Mouse (Mus musculus) limb, embryonic 13.5 days (tissue): ENCODE measurements at regions not wholly inside any gene's neighbourhood (a gene's known extent, or its start where the extent isn't known, plus 50 kb on each side); places are given as distances from the start of the nearest gene placed in this dataset.
"Not testable (repeated sequence)": the region's sequence is repeated elsewhere in the genome, so short reads cannot be mapped to it uniquely, and the experiment has no call there.

ENCODE experiments used
- ATAC-seq: fragments of 200-750 bp; cut with Nextera tagmentation; 2 replicates; pipeline ENCODE4 v1.8.0; 2017; ENCODE audit warnings: low read depth, moderate number of reproducible peaks, moderate TSS enrichment; ENCODE audit not compliant: low FRiP score
- H3K27ac ChIP-seq: fragments of 300-500 bp; sonication (generic); 2 replicates; pipeline ENCODE4 v1.5.1; 2015; ENCODE audit warnings: inconsistent platforms, mild to moderate bottlenecking, moderate library complexity
- H3K27me3 ChIP-seq: fragments of 300-500 bp; sonication (generic); 2 replicates; pipeline ENCODE4 v1.6.1; 2015; ENCODE audit warnings: mild to moderate bottlenecking, inconsistent platforms
- H3K36me3 ChIP-seq: fragments of 300-500 bp; sonication (generic); 2 replicates; pipeline ENCODE4 v1.6.1; 2015; ENCODE audit warnings: inconsistent platforms, mild to moderate bottlenecking, moderate library complexity
- H3K4me1 ChIP-seq: fragments of 300-500 bp; sonication (generic); 2 replicates; pipeline ENCODE4 v1.6.1; 2015; ENCODE audit warnings: inconsistent platforms
- H3K4me2 ChIP-seq: fragments of 300-500 bp; sonication (generic); replicated peaks from 2 replicates; pipeline ENCODE4 v1.6.1; 2015; ENCODE audit warnings: inconsistent platforms, mild to moderate bottlenecking, moderate library complexity
- H3K4me3 ChIP-seq: fragments of 300-500 bp; sonication (generic); 2 replicates; pipeline ENCODE4 v1.5.1; 2015; ENCODE audit warnings: moderate library complexity, mild to moderate bottlenecking, inconsistent platforms
- H3K9ac ChIP-seq: fragments of 300-500 bp; sonication (generic); 2 replicates; pipeline ENCODE4 v1.6.1; 2015; ENCODE audit warnings: mild to moderate bottlenecking, inconsistent platforms
- H3K9me3 ChIP-seq: fragments of 300-500 bp; sonication (generic); 2 replicates; pipeline ENCODE4 v1.6.1; 2016; ENCODE audit warnings: inconsistent platforms
- WGBS: fragments of 180-500 bp; shearing (Covaris S2); methylation state at CpG from one replicate; pipeline ENCODE4 v1.1.7; 2015; 5-methylcytosine and 5-hydroxymethylcytosine counted together

- peaks cover 33% of the 10 kb centered on the region for H3K36me3 ChIP-seq
- H3K27me3 ChIP-seq, H3K27ac ChIP-seq, H3K4me2 ChIP-seq, ATAC-seq, H3K9ac ChIP-seq, H3K4me3 ChIP-seq, H3K4me1 ChIP-seq: not testable (repeated sequence)
- H3K9me3 ChIP-seq = peaks cover 31% of the 10 kb centered on the region
- 94% methylated on average over 4 of the region's 4 CpGs for WGBS
These were observed 68.8 kb downstream of the BC005561 start for GRCm38 (mm10) chr5:104576991-104577390.

- H3K4me2 ChIP-seq, H3K9ac ChIP-seq, H3K27me3 ChIP-seq, H3K27ac ChIP-seq, H3K4me3 ChIP-seq, ATAC-seq, H3K4me1 ChIP-seq: not testable (repeated sequence)
- H3K36me3 ChIP-seq = peaks cover 60% of the 10 kb centered on the region
- WGBS = 97% methylated on average over 3 of the region's 3 CpGs
- peaks cover 53% of the 10 kb centered on the region for H3K9me3 ChIP-seq
These were observed 74.2 kb downstream of the BC005561 start for GRCm38 (mm10) chr5:104582368-104582767.

- Histone ChIP-seq H3K27ac (no peak overlapping the region), H3K4me2 (no peak overlapping the region), H3K36me3 (no peaks in the 10 kb centered on the region; the same call in 1 of the 2 replicates), H3K9me3 (peaks cover 19% of the 10 kb centered on the region; the same call in 1 of the 2 replicates), H3K9ac (no peak overlapping the region), H3K4me3 (no peak overlapping the region), H3K4me1 (no peaks in the 10 kb centered on the region), H3K27me3 (no peaks in the 10 kb centered on the region)
- ATAC-seq = no peak
- 73% methylated on average over 7 of the region's 7 CpGs for WGBS
These were observed 101.0 kb downstream of the BC005561 start for GRCm38 (mm10) chr5:104609177-104609576.
